Mouse (Mus musculus) limb, embryonic 14.5 days (tissue): ENCODE results near the gene Eif2a. TPM values are rescaled to one million over a fixed set of nuclear protein-coding genes. Genes with fewer than 3 reads are reported as not detected.

Source experiments
- ATAC-seq: fragments of 200-750 bp; cut with Nextera tagmentation; 2 replicates; pipeline ENCODE4 v1.8.0; 2017; ENCODE audit warnings: low read depth, moderate number of reproducible peaks, moderate TSS enrichment; ENCODE audit not compliant: low FRiP score
- DNase-seq: peaks from one replicate; pipeline ENCODE4 v3.0.0-alpha.2; 2015; ENCODE audit warnings: low spot score
- H3K27ac ChIP-seq: fragments of 300-500 bp; sonication (generic); replicated peaks from 2 replicates; pipeline ENCODE4 v1.5.1; 2014; ENCODE audit warnings: low read depth, mild to moderate bottlenecking, low read length, moderate library complexity, mixed read lengths
- H3K27me3 ChIP-seq: fragments of 300-500 bp; sonication (generic); 2 replicates; pipeline ENCODE4 v1.6.1; 2014; ENCODE audit warnings: low read length, mixed read lengths; ENCODE audit not compliant: control insufficient read depth, insufficient read depth
- H3K36me3 ChIP-seq: fragments of 300-500 bp; sonication (generic); 2 replicates; pipeline ENCODE4 v1.6.1; 2014; ENCODE audit warnings: mild to moderate bottlenecking, low read length, moderate library complexity, mixed read lengths; ENCODE audit not compliant: control insufficient read depth, insufficient read depth
- H3K4me1 ChIP-seq: fragments of 300-500 bp; sonication (generic); 2 replicates; pipeline ENCODE4 v1.6.1; 2014; ENCODE audit warnings: antibody characterized with exemption, low read length, mixed read lengths; ENCODE audit not compliant: control insufficient read depth, insufficient read depth
- H3K4me2 ChIP-seq: fragments of 300-500 bp; sonication (generic); replicated peaks from 2 replicates; pipeline ENCODE4 v1.6.1; 2014; ENCODE audit warnings: low read depth, mild to moderate bottlenecking, low read length, moderate library complexity; ENCODE audit not compliant: severe bottlenecking
- H3K4me3 ChIP-seq: fragments of 300-500 bp; sonication (generic); replicated peaks from 2 replicates; pipeline ENCODE4 v1.5.1; 2014; ENCODE audit warnings: low read length
- H3K9ac ChIP-seq: fragments of 300-500 bp; sonication (generic); 2 replicates; pipeline ENCODE4 v1.6.1; 2014; ENCODE audit warnings: mild to moderate bottlenecking, low read depth, low read length, moderate library complexity; ENCODE audit not compliant: severe bottlenecking
- H3K9me3 ChIP-seq: fragments of 300-500 bp; sonication (generic); 2 replicates; pipeline ENCODE4 v1.6.1; 2016; ENCODE audit warnings: low read length; ENCODE audit not compliant: control insufficient read depth
- POLR2A ChIP-seq: fragments of 200-500 bp; IDR thresholded peaks from 2 replicates; pipeline ENCODE4 v1.8.0; 2012; ENCODE audit warnings: inconsistent platforms, mild to moderate bottlenecking, moderate library complexity, borderline replicate concordance; ENCODE audit not compliant: insufficient read depth, insufficient read length; ENCODE audit errors: extremely low read depth
- WGBS: fragments of 180-500 bp; shearing (Covaris S2); extraction: QIAGEN DNeasy Blood & Tissue Kit; methylation state at CpG from one replicate; pipeline ENCODE4 v1.1.7; 2014; 5-methylcytosine and 5-hydroxymethylcytosine counted together
- polyA plus RNA-seq, 2 experiments: library from polyadenylated mRNA; depleted of rRNA in 1 of 2; stranded (reverse) in 1 of 2; unstranded in 1 of 2; fragments of >200 nt; fragmentation: Nextera tagmentation in 1 of 2; extraction: Ambion mirVana in 1 of 2; gene quantifications; 2 replicates each; pipeline versions ENCODE4 v1.2.1 to v1.2.3; 2012 to 2014

The Eif2a gene
- polyA plus RNA-seq, 2 experiments: 52.2 to 55.8 TPM

- Histone ChIP-seq H3K9me3 (no peaks in the 10 kb centered on the region), H3K4me2 (no peak overlapping the region), H3K27ac (no peak overlapping the region), H3K27me3 (no peaks in the 10 kb centered on the region), H3K36me3 (peaks cover 70% of the 10 kb centered on the region), H3K4me3 (no peak overlapping the region), H3K9ac (no peak overlapping the region), H3K4me1 (no peaks in the 10 kb centered on the region)
- WGBS: 77% methylated on average over 1 of the region's 1 CpGs
- no peak for TF ChIP-seq POLR2A
- DNase-seq (no peak), ATAC-seq (no peak)
Observed at GRCm38 (mm10) chr3:58552001-58552811, 26.6 kb downstream of the Eif2a start.

DNA sequence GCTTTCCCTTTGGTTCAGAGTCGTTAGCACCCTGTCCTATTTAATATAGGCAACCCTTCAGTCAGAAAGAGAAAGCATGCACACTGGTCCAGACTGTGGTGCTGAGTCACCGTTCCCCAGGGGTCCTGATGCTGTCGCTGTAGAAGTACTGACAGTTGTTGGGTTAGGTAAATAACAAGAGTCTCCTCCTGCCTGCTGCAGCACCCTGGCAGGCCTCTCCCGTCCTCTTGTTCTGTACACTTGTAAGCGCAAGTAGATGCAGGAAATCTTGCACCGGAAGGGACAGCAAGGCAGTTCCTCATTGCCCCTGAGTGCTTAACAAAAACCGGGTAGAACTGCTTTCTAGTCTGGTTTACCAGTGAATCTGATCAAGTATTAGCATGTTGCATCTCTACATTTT, 31.0 kb downstream of the Eif2a start:
- TF ChIP-seq POLR2A: no peak

DNA sequence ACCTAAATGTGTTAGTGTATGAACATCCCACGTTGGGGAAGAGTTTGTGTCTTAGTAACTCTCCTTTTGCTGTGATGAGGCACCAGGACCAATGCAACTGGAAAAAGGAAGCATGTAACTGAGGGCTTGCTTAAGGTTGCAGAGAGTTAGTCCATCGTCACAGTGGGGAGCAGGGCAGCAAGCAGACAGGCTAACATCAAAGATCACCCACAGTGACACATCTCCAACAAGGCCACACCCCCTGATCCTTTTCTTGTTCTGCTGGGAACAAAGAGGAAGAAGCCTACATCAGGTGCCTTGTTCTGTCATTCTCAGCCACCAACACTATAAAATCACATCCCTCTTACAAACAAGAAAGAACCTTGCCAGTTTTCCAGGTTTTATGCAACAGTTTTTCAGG, 34.3 kb downstream of the Eif2a start:
- no peak overlapping the region for H3K4me3 ChIP-seq
- no peak for TF ChIP-seq POLR2A
- H3K4me1 ChIP-seq: no peaks in the 10 kb centered on the region
- H3K27me3 ChIP-seq: no peaks in the 10 kb centered on the region
- no peak overlapping the region for H3K9ac ChIP-seq
- DNase-seq (no peak), ATAC-seq (no peak)
- H3K9me3 ChIP-seq: no peaks in the 10 kb centered on the region
- H3K36me3 ChIP-seq: peaks cover 27% of the 10 kb centered on the region
- WGBS: 36% methylated on average over 2 of the region's 2 CpGs
- H3K27ac ChIP-seq: no peak overlapping the region
- H3K4me2 ChIP-seq: no peak overlapping the region

More for the DNA sequence above, 31.0 kb downstream of the Eif2a start:
- Histone ChIP-seq H3K27ac (no peak overlapping the region), H3K4me1 (no peaks in the 10 kb centered on the region), H3K4me2 (no peak overlapping the region), H3K4me3 (no peak overlapping the region), H3K36me3 (peaks cover 52% of the 10 kb centered on the region), H3K27me3 (no peaks in the 10 kb centered on the region), H3K9me3 (no peaks in the 10 kb centered on the region), H3K9ac (no peak overlapping the region)
- 85% methylated on average over 7 of the region's 7 CpGs for WGBS
- DNase-seq: no peak
- no peak for ATAC-seq

GRCm38 (mm10) chr3:58561437-58561836, 35.8 kb downstream of the Eif2a start:
- Histone ChIP-seq H3K36me3 (peaks cover 12% of the 10 kb centered on the region), H3K4me1 (no peaks in the 10 kb centered on the region), H3K27me3 (no peaks in the 10 kb centered on the region), H3K4me3 (no peak overlapping the region), H3K27ac (no peak overlapping the region), H3K9me3 (no peaks in the 10 kb centered on the region), H3K9ac (no peak overlapping the region), H3K4me2 (no peak overlapping the region)
- DNase-seq (no peak), ATAC-seq (no peak)
- WGBS: 53% methylated on average over 2 of the region's 2 CpGs
- no peak for TF ChIP-seq POLR2A

DNA sequence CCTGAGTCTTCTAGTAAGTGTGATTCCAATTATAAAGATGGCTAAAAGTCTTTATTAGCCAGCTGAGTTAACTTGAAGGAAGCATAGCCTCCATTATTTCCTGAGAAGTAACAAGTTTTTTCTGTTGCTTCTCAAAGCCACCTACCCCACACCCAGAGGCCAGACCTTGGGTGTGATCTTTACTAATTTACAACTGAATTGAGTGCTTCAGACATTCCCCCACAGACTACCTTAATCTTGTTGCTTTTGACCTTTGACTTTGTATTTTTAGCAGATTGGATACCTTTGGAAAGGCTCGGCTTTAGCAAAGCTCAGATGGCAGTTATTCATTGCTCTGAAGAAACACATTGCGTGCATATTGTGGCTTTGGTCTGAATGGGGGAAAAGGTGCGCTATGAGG, 45.2 kb downstream of the Eif2a start:
- Histone ChIP-seq H3K9ac (no peak overlapping the region), H3K27me3 (no peaks in the 10 kb centered on the region), H3K4me3 (no peak overlapping the region), H3K4me1 (no peaks in the 10 kb centered on the region), H3K27ac (no peak overlapping the region), H3K9me3 (no peaks in the 10 kb centered on the region), H3K36me3 (no peaks in the 10 kb centered on the region), H3K4me2 (no peak overlapping the region)
- WGBS: 79% methylated on average over 3 of the region's 3 CpGs
- DNase-seq: no peak
- TF ChIP-seq POLR2A: no peak
- no peak for ATAC-seq
